Mouse (Mus musculus): ENCODE results near the gene Apopt1. TPM values are rescaled to one million over a fixed set of nuclear protein-coding genes. Genes with fewer than 3 reads are reported as not detected.

The Apopt1 gene
- polyA plus RNA-seq, 1 experiment from 2014 or later = 63.4 TPM

DNA sequence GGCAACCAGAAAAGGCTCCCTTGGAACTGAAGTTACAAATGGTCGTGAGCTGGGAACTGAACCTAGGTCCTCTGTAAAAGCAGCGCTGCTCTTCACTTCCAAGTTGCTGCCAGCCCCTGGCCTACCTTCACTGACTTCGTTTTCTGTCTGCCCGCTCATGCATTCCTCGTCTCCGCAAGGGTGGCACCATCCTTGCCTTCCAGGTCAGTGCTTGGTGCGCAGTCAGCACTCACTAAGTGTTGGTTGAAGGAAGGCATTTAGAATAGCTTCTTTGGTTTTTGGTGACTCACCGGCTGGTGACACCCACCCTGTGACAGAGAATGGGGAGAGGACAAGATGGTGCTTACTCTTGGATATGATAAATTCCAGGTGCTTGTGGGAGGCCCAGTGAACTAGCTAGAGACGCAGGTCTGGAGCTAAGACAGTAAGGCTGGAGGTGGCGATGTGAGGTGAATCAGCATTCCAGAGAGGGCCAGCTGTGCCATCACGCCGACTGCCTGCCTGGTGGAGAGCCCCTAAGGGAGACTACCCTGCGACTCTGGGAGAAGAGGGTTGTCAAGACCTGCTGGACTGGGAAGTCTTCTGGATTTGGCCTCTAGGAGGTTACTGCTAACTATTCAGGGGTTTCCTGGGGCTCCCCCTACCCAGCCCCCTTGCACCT lies 49.7 kb downstream of the Apopt1 start:
- peaks cover 33% of the 10 kb centered on the region for H3K4me1 ChIP-seq (ENCODE audit: control insufficient read depth, insufficient read depth, low read length)
- H3K4me3 ChIP-seq (ENCODE audit: low read length) = no peak overlapping the region
- H3K4me2 ChIP-seq (replicated peaks; ENCODE audit: low read depth, low read length) = no peak overlapping the region
- H3K9ac ChIP-seq (ENCODE audit: low read depth, low read length) = no peak overlapping the region
- peaks cover 3% of the 10 kb centered on the region; the same call in 1 of the 2 replicates for H3K36me3 ChIP-seq (ENCODE audit: control insufficient read depth, insufficient read depth, low read length)
- no peak for ATAC-seq (ENCODE audit: low FRiP score, low TSS enrichment)
- no peaks in the 10 kb centered on the region for H3K27me3 ChIP-seq (ENCODE audit: control insufficient read depth, insufficient read depth, low read length)
- no peaks in the 10 kb centered on the region for H3K9me3 ChIP-seq (ENCODE audit: control insufficient read depth, low read length)
- no peak overlapping the region for H3K27ac ChIP-seq (ENCODE audit: low read depth, low read length)
- WGBS = 89% methylated on average over 13 of the region's 13 CpGs

DNA sequence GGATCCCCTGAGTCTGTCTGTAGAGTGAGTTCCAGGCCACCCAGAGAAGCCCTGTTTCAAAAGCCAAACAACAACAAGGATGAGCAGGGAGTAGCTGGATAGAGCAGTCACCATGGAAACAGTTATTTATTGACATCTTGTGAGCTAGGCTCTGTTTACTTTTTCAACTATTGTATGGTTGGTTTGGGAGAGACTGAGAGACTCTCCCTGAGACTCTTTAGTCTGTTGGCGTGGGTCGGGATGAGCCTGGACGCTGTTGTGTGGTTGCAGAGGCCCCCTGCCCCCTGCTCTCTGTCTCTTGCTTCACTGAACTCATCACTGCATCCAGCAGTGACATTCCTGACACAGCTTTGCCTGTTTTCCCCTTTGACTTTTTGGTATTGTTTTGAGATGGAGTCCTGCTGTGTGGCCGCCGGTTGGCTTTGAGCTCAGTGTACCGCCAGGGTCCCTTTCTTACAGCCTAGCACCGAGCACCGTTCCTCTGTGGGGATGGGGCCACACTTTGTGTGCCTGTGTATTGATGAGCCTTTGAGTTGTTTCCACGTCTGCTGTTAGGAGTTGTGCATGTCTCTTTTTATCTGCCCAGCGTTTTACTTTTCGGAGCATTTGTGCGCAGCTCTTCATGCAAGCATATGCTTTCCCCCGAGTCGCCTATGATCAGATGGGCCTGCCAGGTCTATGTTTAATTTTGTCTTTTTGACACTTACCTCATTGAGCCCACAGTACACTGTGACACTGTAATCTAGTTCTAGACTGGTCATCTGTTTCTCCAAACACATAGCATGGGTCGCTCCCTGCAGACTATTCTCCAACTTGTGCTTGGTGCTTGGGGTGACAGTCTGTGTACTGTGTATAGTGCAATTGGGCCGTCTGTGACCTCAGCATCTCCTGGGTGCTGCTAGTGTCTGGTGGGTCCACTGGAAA lies 53.5 kb downstream of the Apopt1 start:
- Histone ChIP-seq H3K9ac (ENCODE audit: low read depth, low read length) (no peak overlapping the region), H3K4me3 (ENCODE audit: low read length) (no peak overlapping the region), H3K27me3 (ENCODE audit: control insufficient read depth, insufficient read depth, low read length) (no peaks in the 10 kb centered on the region), H3K36me3 (ENCODE audit: control insufficient read depth, insufficient read depth, low read length) (peaks cover 3% of the 10 kb centered on the region; the same call in 1 of the 2 replicates), H3K27ac (ENCODE audit: low read depth, low read length) (no peak overlapping the region), H3K4me2 (replicated peaks; ENCODE audit: low read depth, low read length) (no peak overlapping the region), H3K4me1 (ENCODE audit: control insufficient read depth, insufficient read depth, low read length) (peaks cover 16% of the 10 kb centered on the region; the same call in 1 of the 2 replicates), H3K9me3 (ENCODE audit: control insufficient read depth, low read length) (no peaks in the 10 kb centered on the region)
- peak; percentile 14; the same call in 1 of the 2 replicates for ATAC-seq (ENCODE audit: low FRiP score, low TSS enrichment)
- 61% methylated on average over 16 of the region's 16 CpGs for WGBS

DNA sequence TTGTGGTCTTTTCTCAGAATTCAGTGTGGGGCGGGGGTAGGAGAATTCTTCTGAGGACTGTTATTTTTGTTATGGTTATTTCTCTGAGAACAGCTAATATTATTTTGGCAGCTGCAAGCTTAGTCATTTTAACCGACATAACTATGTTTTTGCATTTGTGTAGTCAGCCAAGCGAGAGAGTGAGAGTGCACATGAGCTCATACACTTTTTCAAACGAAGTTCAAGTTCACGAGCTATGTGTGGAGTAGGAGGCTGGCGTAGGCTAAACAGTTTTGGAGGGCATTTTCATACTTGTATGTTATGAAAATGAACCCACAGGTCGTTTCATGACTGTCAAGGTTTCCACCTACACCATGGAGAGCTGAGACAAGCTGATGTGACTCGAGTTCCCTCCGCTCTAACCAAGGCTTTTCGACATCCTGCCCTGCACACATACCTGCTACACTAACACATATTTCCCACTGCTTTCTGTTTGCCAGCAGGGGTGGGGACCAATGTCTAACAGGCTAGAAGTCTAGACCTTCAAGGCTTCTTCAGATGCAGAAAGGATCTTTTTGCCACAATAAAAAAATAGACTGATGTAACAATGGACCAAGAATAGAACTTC lies 55.4 kb downstream of the Apopt1 start:
- WGBS = 92% methylated on average over 10 of the region's 10 CpGs

DNA sequence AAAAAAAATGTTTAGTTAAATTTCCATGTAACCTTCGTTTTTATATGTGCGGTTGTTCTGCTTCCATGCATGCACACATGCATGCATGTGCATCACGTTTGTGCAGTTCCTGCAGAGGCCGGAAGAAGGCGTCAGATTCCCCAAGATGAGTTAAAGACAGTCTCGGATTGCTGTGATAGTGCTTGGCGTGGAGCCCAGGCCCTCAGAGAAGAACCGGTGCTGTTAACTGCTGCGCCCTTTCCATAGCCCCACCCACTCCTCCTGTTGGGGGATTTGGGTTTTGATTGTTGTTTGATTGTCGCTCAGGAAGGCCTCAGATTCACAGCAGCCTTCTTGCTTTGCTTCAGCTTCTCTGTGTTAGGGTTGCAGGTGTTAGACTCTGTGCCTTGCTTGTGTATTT lies 56.2 kb downstream of the Apopt1 start:
- Histone ChIP-seq H3K4me1 (ENCODE audit: control insufficient read depth, insufficient read depth, low read length) (peaks cover 16% of the 10 kb centered on the region; the same call in 1 of the 2 replicates), H3K27me3 (ENCODE audit: control insufficient read depth, insufficient read depth, low read length) (no peaks in the 10 kb centered on the region), H3K27ac (ENCODE audit: low read depth, low read length) (peak overlapping the region; percentile 71), H3K36me3 (ENCODE audit: control insufficient read depth, insufficient read depth, low read length) (peaks cover 22% of the 10 kb centered on the region), H3K4me2 (replicated peaks; ENCODE audit: low read depth, low read length) (no peak overlapping the region), H3K9me3 (ENCODE audit: control insufficient read depth, low read length) (no peaks in the 10 kb centered on the region), H3K9ac (ENCODE audit: low read depth, low read length) (no peak overlapping the region), H3K4me3 (ENCODE audit: low read length) (no peak overlapping the region)
- 30% methylated on average over 10 of the region's 10 CpGs for WGBS
- ATAC-seq (ENCODE audit: low FRiP score, low TSS enrichment) = no peak

More for the DNA sequence above, 55.4 kb downstream of the Apopt1 start:
- H3K9ac ChIP-seq (ENCODE audit: low read depth, low read length) = no peak overlapping the region
- no peak for ATAC-seq (ENCODE audit: low FRiP score, low TSS enrichment)
- H3K36me3 ChIP-seq (ENCODE audit: control insufficient read depth, insufficient read depth, low read length) = peaks cover 13% of the 10 kb centered on the region
- H3K27ac ChIP-seq (ENCODE audit: low read depth, low read length) = no peak overlapping the region
- no peak overlapping the region for H3K4me2 ChIP-seq (replicated peaks; ENCODE audit: low read depth, low read length)
- H3K4me3 ChIP-seq (ENCODE audit: low read length) = no peak overlapping the region
- H3K9me3 ChIP-seq (ENCODE audit: control insufficient read depth, low read length) = no peaks in the 10 kb centered on the region
- H3K4me1 ChIP-seq (ENCODE audit: control insufficient read depth, insufficient read depth, low read length) = peaks cover 16% of the 10 kb centered on the region; the same call in 1 of the 2 replicates
- H3K27me3 ChIP-seq (ENCODE audit: control insufficient read depth, insufficient read depth, low read length) = no peaks in the 10 kb centered on the region

DNA sequence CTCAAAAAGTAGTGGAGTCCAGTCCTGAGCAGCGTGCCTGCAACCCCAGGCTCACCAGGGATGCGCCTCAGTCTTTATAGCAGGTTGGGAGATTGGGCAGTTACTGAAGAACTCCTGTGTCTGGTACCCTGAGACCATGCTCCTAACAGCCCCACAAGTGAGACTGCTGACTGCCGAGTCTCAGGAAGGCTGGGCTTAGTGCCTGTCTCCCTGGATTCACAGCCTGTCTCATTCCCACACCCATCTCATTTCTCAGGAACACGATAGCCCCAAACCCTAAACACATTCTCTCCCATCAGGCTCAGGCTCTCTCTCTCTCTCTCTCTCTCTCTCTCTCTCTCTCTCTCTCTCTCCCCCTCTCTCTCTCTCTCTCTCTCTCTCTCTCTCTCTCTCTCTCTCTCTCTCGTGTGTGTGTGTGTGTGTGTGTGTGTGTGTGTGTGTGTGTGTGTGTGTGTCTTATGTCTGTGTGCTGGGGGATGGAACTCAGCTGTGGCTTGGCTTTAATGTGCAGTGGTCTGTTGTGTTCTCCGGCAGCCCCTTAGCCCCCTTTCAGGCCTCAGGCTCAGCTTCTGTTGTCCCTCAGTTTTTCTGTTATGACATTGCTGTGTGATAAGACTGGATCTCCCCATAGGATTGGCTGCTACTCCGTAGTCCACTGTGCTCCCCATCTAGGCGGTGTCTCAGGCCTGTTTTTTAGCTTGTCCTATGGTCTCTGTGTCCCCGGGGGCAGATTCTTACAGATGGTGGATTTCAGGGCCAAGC lies 56.9 kb downstream of the Apopt1 start:
- Histone ChIP-seq H3K4me1 (ENCODE audit: control insufficient read depth, insufficient read depth, low read length) (peaks cover 16% of the 10 kb centered on the region; the same call in 1 of the 2 replicates), H3K9ac (ENCODE audit: low read depth, low read length) (no peak overlapping the region), H3K27me3 (ENCODE audit: control insufficient read depth, insufficient read depth, low read length) (no peaks in the 10 kb centered on the region), H3K9me3 (ENCODE audit: control insufficient read depth, low read length) (no peaks in the 10 kb centered on the region), H3K4me3 (ENCODE audit: low read length) (no peak overlapping the region), H3K27ac (ENCODE audit: low read depth, low read length) (peak overlapping the region; percentile 71), H3K36me3 (ENCODE audit: control insufficient read depth, insufficient read depth, low read length) (peaks cover 29% of the 10 kb centered on the region), H3K4me2 (replicated peaks; ENCODE audit: low read depth, low read length) (no peak overlapping the region)
- ATAC-seq (ENCODE audit: low FRiP score, low TSS enrichment) = no peak
- WGBS = 58% methylated on average over 8 of the region's 9 CpGs

DNA sequence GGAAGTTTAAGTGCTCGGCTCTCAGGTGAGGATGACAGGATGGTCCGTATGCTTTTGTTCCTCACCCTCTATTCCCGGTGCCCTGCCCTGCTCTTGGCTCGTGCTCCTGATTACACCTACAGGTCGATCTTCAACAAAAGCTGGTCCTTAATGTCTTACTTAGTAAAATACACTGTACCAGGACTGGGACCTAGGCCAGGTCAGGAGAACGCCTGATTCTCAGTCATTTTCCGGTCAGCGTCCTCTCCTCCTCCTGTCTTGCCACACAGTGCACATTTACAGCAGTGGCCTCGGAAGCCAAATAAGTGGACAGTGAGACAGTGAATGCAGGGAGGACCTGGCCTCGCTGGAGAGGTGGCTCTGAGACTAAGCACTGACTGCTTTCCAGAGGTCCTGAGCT lies 57.6 kb downstream of the Apopt1 start:
- H3K4me2 ChIP-seq (replicated peaks; ENCODE audit: low read depth, low read length) = no peak overlapping the region
- peaks cover 36% of the 10 kb centered on the region for H3K36me3 ChIP-seq (ENCODE audit: control insufficient read depth, insufficient read depth, low read length)
- H3K27me3 ChIP-seq (ENCODE audit: control insufficient read depth, insufficient read depth, low read length) = no peaks in the 10 kb centered on the region
- H3K4me3 ChIP-seq (ENCODE audit: low read length) = no peak overlapping the region
- H3K4me1 ChIP-seq (ENCODE audit: control insufficient read depth, insufficient read depth, low read length) = peaks cover 16% of the 10 kb centered on the region; the same call in 1 of the 2 replicates
- H3K27ac ChIP-seq (ENCODE audit: low read depth, low read length) = no peak overlapping the region
- no peak for ATAC-seq (ENCODE audit: low FRiP score, low TSS enrichment)
- no peaks in the 10 kb centered on the region for H3K9me3 ChIP-seq (ENCODE audit: control insufficient read depth, low read length)
- no peak overlapping the region for H3K9ac ChIP-seq (ENCODE audit: low read depth, low read length)
- WGBS = 87% methylated on average over 10 of the region's 10 CpGs

DNA sequence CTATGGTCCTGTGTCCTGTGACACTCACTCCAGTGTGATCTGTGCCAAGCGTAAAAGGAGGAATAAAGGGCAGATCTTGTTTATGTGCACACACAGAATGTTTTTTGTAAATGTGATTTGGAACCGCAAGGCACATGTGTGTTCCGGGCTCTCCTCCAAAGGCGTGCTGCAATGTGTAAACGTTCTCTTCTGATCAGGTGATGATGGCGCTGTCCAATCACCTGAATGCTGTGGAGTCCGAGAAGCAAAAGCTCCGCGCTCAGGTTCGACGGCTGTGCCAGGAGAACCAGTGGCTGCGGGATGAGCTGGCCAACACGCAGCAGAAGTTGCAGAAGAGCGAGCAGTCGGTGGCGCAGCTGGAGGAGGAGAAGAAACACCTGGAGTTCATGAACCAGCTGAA lies 61.1 kb downstream of the Apopt1 start:
- no peak overlapping the region for H3K4me3 ChIP-seq (ENCODE audit: low read length)

DNA sequence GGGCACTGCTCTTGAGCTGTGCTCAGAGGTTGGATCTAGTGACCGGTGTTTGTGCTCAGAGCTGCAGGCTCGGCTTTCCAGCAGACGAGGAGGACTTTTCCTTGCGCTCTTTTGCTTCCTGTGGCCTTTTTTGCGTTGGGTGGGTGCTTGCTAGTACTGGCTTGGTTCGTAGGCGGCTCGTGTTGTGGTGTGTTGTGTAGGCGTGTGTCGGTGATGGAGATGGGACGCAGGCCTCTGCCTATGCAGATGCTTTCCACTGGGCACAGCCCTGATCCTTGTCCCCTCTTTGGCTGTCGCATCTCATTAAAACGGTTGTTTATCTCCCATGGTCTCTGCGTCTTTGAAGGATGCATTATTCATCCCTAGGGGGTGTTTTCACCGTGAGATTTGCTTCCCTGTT lies 61.8 kb downstream of the Apopt1 start:
- Histone ChIP-seq H3K9me3 (ENCODE audit: control insufficient read depth, low read length) (0 out of 2 replicates have a peak, but pooled peaks cover 4% of the 10 kb centered on the region), H3K27ac (ENCODE audit: low read depth, low read length) (no peak overlapping the region), H3K27me3 (ENCODE audit: control insufficient read depth, insufficient read depth, low read length) (no peaks in the 10 kb centered on the region), H3K4me1 (ENCODE audit: control insufficient read depth, insufficient read depth, low read length) (peaks cover under 1% of the 10 kb centered on the region; the same call in 1 of the 2 replicates), H3K4me3 (ENCODE audit: low read length) (no peak overlapping the region), H3K4me2 (replicated peaks; ENCODE audit: low read depth, low read length) (no peak overlapping the region), H3K9ac (ENCODE audit: low read depth, low read length) (no peak overlapping the region), H3K36me3 (ENCODE audit: control insufficient read depth, insufficient read depth, low read length) (peaks cover 76% of the 10 kb centered on the region)
- 83% methylated on average over 15 of the region's 15 CpGs for WGBS
- ATAC-seq (ENCODE audit: low FRiP score, low TSS enrichment) = no peak

More for the DNA sequence above, 61.1 kb downstream of the Apopt1 start:
- ATAC-seq (ENCODE audit: low FRiP score, low TSS enrichment) = no peak
- Histone ChIP-seq H3K4me2 (replicated peaks; ENCODE audit: low read depth, low read length) (no peak overlapping the region), H3K27me3 (ENCODE audit: control insufficient read depth, insufficient read depth, low read length) (no peaks in the 10 kb centered on the region), H3K9ac (ENCODE audit: low read depth, low read length) (no peak overlapping the region), H3K4me1 (ENCODE audit: control insufficient read depth, insufficient read depth, low read length) (peaks cover 6% of the 10 kb centered on the region; the same call in 1 of the 2 replicates), H3K27ac (ENCODE audit: low read depth, low read length) (no peak overlapping the region), H3K9me3 (ENCODE audit: control insufficient read depth, low read length) (no peaks in the 10 kb centered on the region), H3K36me3 (ENCODE audit: control insufficient read depth, insufficient read depth, low read length) (peaks cover 69% of the 10 kb centered on the region)
- WGBS = 80% methylated on average over 16 of the region's 16 CpGs

All from kidney, embryonic 14.5 days (tissue).